Mouse (Mus musculus) embryonic facial prominence, embryonic 13.5 days (tissue): ENCODE results near the gene Bcl3. TPM values are rescaled to one million over a fixed set of nuclear protein-coding genes. Genes with fewer than 3 reads are reported as not detected.

ENCODE experiments used
- ATAC-seq: fragments of 200-750 bp; cut with Nextera tagmentation; 2 replicates; pipeline ENCODE4 v1.8.0; 2017; ENCODE audit warnings: low read depth; ENCODE audit not compliant: insufficient number of reproducible peaks, insufficient read depth, low FRiP score, low TSS enrichment
- H3K27ac ChIP-seq: fragments of 300-500 bp; sonication (generic); 2 replicates; pipeline ENCODE4 v1.5.1; 2015; ENCODE audit warnings: moderate library complexity, mild to moderate bottlenecking, inconsistent platforms
- H3K27me3 ChIP-seq: fragments of 300-500 bp; sonication (generic); 2 replicates; pipeline ENCODE4 v1.6.1; 2015; ENCODE audit warnings: mild to moderate bottlenecking, inconsistent platforms
- H3K36me3 ChIP-seq: fragments of 300-500 bp; sonication (generic); 2 replicates; pipeline ENCODE4 v1.6.1; 2015; ENCODE audit warnings: mild to moderate bottlenecking, inconsistent platforms
- H3K4me1 ChIP-seq: fragments of 300-500 bp; sonication (generic); 2 replicates; pipeline ENCODE4 v1.6.1; 2015; ENCODE audit warnings: inconsistent platforms
- H3K4me2 ChIP-seq: fragments of 300-500 bp; sonication (generic); 2 replicates; pipeline ENCODE4 v1.6.1; 2015; ENCODE audit warnings: moderate library complexity, mild to moderate bottlenecking, inconsistent platforms
- H3K4me3 ChIP-seq: fragments of 300-500 bp; sonication (generic); 2 replicates; pipeline ENCODE4 v1.5.1; 2015; ENCODE audit warnings: mild to moderate bottlenecking, inconsistent platforms
- H3K9ac ChIP-seq: fragments of 300-500 bp; sonication (generic); 2 replicates; pipeline ENCODE4 v1.6.1; 2015; ENCODE audit warnings: mild to moderate bottlenecking, inconsistent platforms
- H3K9me3 ChIP-seq: fragments of 300-500 bp; sonication (generic); 2 replicates; pipeline ENCODE4 v1.6.1; 2016; ENCODE audit warnings: inconsistent platforms
- WGBS: fragments of 180-500 bp; shearing (Covaris S2); methylation state at CpG from one replicate; pipeline ENCODE4 v1.1.7; 2015; ENCODE audit warnings: mixed read lengths; 5-methylcytosine and 5-hydroxymethylcytosine counted together
- polyA plus RNA-seq: library from polyadenylated mRNA; unstranded; fragments of >200 nt; fragmentation: Nextera tagmentation; extraction: Ambion mirVana; gene quantifications from 2 replicates; pipeline ENCODE4 v1.2.1, GENCODE M21; 2015

The Bcl3 gene
- polyA plus RNA-seq, 1 experiment from 2014 or later: 2.2 TPM

DNA sequence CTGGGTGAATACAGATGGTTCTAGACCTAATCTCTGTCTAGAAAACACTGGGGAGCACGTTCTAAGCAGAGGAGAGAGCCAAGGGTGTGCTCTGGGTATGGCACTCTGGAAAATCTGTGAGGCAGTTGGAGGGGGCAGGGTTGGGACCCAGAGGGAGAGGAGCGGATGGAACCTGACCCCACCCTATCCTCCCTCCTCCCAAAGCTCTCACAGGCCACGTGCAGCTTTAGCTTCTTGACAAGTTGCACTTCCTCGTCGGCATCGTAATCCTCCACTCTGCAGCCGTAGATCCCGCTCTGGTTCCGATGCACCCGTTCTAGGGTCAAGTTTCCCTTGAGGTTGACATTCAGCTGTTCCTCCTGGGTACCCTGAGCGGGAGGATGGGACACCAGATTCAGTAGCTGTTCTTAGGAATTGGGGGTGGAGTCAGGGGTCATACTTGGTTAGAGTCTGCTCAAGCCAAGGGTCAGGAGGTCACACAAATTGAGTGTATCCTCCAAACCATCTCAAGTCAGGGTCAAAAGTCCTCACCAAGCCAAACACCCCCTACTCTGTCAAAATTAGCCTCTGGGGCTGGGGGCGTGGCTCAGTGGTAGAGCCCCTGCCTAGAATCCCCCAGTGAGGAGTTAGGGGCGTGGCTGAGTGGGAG lies 58.6 kb downstream of the Bcl3 start:
- H3K9ac ChIP-seq: no peak overlapping the region
- peaks cover 9% of the 10 kb centered on the region for H3K4me1 ChIP-seq
- no peak for ATAC-seq
- peaks cover 69% of the 10 kb centered on the region for H3K36me3 ChIP-seq
- H3K4me2 ChIP-seq: no peak overlapping the region
- no peaks in the 10 kb centered on the region; the same call in 1 of the 2 replicates for H3K27me3 ChIP-seq
- H3K27ac ChIP-seq: no peak overlapping the region
- no peak overlapping the region for H3K4me3 ChIP-seq
- 87% methylated on average over 13 of the region's 13 CpGs for WGBS
- H3K9me3 ChIP-seq: no peaks in the 10 kb centered on the region

DNA sequence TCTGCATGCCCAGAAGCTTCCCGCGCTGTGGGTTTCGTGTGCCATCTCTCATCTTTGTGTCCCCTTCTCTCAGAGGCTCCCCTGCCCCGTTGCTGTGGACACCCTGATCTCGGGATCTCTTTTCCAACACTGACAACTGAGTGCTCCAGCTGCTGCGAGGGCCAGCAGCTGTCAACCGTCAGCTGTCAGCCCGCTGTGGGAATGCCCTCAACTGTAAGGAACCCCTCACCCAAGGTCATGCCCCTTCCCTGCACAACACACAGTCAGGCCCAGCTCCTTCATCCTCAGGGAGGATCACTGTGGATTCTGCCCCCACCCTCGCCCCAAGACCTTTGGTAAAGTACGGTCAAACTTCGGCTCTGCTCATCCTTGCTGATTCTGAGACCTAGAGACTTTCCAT lies 60.3 kb downstream of the Bcl3 start:
- no peak overlapping the region for H3K4me3 ChIP-seq
- peaks cover 81% of the 10 kb centered on the region for H3K36me3 ChIP-seq
- no peaks in the 10 kb centered on the region for H3K9me3 ChIP-seq
- H3K27me3 ChIP-seq: no peaks in the 10 kb centered on the region
- H3K9ac ChIP-seq: no peak overlapping the region
- no peak overlapping the region for H3K4me2 ChIP-seq
- no peaks in the 10 kb centered on the region for H3K4me1 ChIP-seq
- no peak for ATAC-seq
- 85% methylated on average over 11 of the region's 11 CpGs for WGBS
- H3K27ac ChIP-seq: no peak overlapping the region

DNA sequence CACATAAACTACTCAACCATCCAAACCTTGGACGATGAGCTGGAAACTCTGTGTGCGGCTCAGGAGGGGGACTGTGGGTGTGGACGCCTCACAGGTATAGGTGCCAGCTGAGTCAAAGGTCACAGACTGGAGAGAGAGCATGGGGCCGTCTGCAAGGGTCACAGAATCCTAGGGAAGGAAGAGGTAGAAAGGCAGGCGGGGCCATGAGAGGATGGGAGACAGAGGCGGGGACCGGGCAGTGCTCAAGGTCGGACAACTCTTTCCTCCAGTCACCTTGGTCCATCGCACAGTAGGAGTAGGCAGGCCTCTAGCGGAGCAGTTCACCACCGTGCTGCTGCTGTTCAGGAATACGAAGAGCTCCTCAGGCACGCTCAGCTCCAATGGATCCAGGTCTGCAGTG lies 62.5 kb downstream of the Bcl3 start:
- H3K9ac ChIP-seq: no peak overlapping the region
- H3K36me3 ChIP-seq: peaks cover 72% of the 10 kb centered on the region
- H3K4me1 ChIP-seq: 0 out of 2 replicates have a peak, but pooled peaks cover 3% of the 10 kb centered on the region
- H3K4me2 ChIP-seq: no peak overlapping the region
- H3K27ac ChIP-seq: no peak overlapping the region
- H3K4me3 ChIP-seq: no peak overlapping the region
- WGBS: 90% methylated on average over 13 of the region's 13 CpGs
- ATAC-seq: no peak
- no peaks in the 10 kb centered on the region for H3K27me3 ChIP-seq
- no peaks in the 10 kb centered on the region for H3K9me3 ChIP-seq

DNA sequence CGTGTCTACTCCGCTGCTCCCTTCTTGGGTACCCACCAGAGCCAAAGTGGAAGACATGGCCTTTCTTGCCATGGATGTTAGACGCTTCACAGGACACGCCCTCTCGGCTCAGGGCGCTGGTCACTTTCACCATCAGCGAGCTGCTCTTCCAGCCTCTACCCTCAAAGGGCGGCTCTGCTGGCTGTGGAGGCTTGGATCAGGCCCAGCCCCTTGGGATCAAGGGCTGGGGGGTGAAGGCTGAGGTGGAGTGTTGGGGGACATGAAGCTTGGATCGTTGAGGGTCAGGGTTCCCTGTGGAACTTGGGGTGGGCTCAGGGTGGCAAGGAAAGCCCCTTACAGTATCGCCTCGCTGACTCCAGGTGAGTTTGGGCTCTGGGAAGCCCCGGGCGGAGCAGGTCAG lies 63.9 kb downstream of the Bcl3 start:
- no peaks in the 10 kb centered on the region for H3K27me3 ChIP-seq
- no peaks in the 10 kb centered on the region for H3K9me3 ChIP-seq
- 0 out of 2 replicates have a peak, but pooled peaks cover 6% of the 10 kb centered on the region for H3K4me1 ChIP-seq
- no peak overlapping the region for H3K27ac ChIP-seq
- H3K36me3 ChIP-seq: peaks cover 59% of the 10 kb centered on the region
- no peak overlapping the region for H3K4me3 ChIP-seq
- ATAC-seq: no peak
- 93% methylated on average over 13 of the region's 13 CpGs for WGBS
- no peak overlapping the region for H3K4me2 ChIP-seq
- H3K9ac ChIP-seq: no peak overlapping the region

Other genes with a start within 250 kb of the Bcl3 start
- 0.67 and 0.83 TPM in 2 replicates for gene Zfp296, start 245.5 kb downstream of the Bcl3 start, polyA plus RNA-seq
- gene Gemin7, start 245.2 kb downstream of the Bcl3 start, polyA plus RNA-seq: 169 and 174 TPM in 2 replicates
- 61.2 and 73.9 TPM in 2 replicates for gene Clasrp, start 218.3 kb downstream of the Bcl3 start, polyA plus RNA-seq
- gene Relb, start 193.3 kb downstream of the Bcl3 start, polyA plus RNA-seq: 7.5 and 10.5 TPM in 2 replicates
- 69.8 and 74.7 TPM in 2 replicates for gene Clptm1, start 157.7 kb downstream of the Bcl3 start, polyA plus RNA-seq
- 11.5 TPM in 1 of 2 replicates, not detected in the other for gene Apoc2, start 144.8 kb downstream of the Bcl3 start, polyA plus RNA-seq
- 0.69 TPM in 1 of 2 replicates, not detected in the other for gene Gm44805, start 141.3 kb downstream of the Bcl3 start, polyA plus RNA-seq
- gene Apoc4, start 141.3 kb downstream of the Bcl3 start, polyA plus RNA-seq: 1.5 TPM in 1 of 2 replicates, not detected in the other
- 10.3 and 17.3 TPM in 2 replicates for gene Apoc1, start 130.1 kb downstream of the Bcl3 start, polyA plus RNA-seq
- 200 and 263 TPM in 2 replicates for gene Apoe, start 123.6 kb downstream of the Bcl3 start, polyA plus RNA-seq
- gene Tomm40, start 107.3 kb downstream of the Bcl3 start, polyA plus RNA-seq: 112 and 139 TPM in 2 replicates
- gene Nectin2, start 72.3 kb downstream of the Bcl3 start, polyA plus RNA-seq: 82.9 and 87.0 TPM in 2 replicates
- gene Bcam, start 51.8 kb downstream of the Bcl3 start, polyA plus RNA-seq: 98.1 and 116 TPM in 2 replicates
- gene Cblc, start 26.0 kb downstream of the Bcl3 start, polyA plus RNA-seq: 8.1 and 10.4 TPM in 2 replicates
- 0.28 and 0.72 TPM in 2 replicates for gene Gm19345, start 29.2 kb upstream of the Bcl3 start, polyA plus RNA-seq
- gene Ceacam16, start 38.5 kb upstream of the Bcl3 start, polyA plus RNA-seq: not detected in 2 replicates
- 0.25 and 0.48 TPM in 2 replicates for gene Ceacam19, start 65.2 kb upstream of the Bcl3 start, polyA plus RNA-seq
- 12.0 and 12.9 TPM in 2 replicates for gene Pvr, start 98.4 kb upstream of the Bcl3 start, polyA plus RNA-seq
- gene Igsf23, start 128.0 kb upstream of the Bcl3 start, polyA plus RNA-seq: 0.30 TPM in 1 of 2 replicates, not detected in the other
- 0.15 TPM in 1 of 2 replicates, not detected in the other for gene Ceacam20, start 142.6 kb upstream of the Bcl3 start, polyA plus RNA-seq
- not detected in 2 replicates for gene Nlrp9b, start 168.7 kb upstream of the Bcl3 start, polyA plus RNA-seq